ENCODE assay signal across 8 mouse cellular contexts in the genomic region with DNA sequence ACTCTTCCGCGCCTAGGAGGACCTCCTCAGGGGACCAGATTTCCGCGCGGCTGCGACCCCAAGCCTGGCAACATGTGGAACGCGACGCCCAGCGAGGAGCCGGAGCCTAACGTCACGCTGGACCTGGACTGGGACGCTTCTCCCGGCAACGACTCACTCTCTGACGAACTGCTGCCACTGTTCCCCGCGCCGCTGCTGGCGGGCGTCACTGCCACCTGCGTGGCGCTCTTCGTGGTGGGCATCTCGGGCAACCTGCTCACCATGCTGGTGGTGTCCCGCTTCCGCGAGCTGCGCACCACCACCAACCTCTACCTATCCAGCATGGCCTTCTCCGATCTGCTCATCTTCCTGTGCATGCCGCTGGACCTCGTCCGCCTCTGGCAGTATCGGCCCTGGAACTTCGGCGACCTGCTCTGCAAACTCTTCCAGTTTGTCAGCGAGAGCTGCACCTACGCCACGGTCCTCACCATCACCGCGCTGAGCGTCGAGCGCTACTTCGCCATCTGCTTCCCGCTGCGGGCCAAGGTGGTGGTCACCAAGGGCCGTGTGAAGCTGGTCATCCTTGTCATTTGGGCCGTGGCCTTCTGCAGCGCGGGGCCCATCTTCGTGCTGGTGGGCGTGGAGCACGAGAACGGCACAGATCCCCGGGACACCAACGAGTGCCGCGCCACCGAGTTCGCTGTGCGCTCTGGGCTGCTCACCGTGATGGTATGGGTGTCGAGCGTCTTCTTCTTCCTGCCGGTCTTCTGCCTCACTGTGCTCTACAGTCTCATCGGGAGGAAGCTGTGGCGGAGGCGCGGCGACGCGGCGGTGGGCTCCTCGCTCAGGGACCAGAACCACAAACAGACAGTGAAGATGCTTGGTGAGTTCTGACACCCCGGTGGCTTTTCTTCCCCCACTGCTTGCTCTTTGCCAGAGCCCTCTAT. TPM values are rescaled to one million over a fixed set of nuclear protein-coding genes. Genes with fewer than 3 reads are reported as not detected.
DNase-seq lines count a peak whose midpoint lies in the region; ATAC-seq lines count a peak whose summit lies in the region.

No protein-coding gene starts in this region.

- H3K36me3 ChIP-seq in kidney, embryonic 16.5 days (ENCODE audit: insufficient read depth, low read length) = no peaks in the 10 kb centered on the region
- H3K36me3 ChIP-seq in hindbrain, embryonic 14.5 days (replicated peaks; ENCODE audit: control insufficient read depth, insufficient read depth) = no peaks in the 10 kb centered on the region
- no peaks in the 10 kb centered on the region for H3K36me3 ChIP-seq in neural tube, embryonic 13.5 days

- no peak overlapping the region for H3K27ac ChIP-seq in kidney, embryonic 16.5 days (ENCODE audit: low read length)
- no peak overlapping the region for H3K27ac ChIP-seq in hindbrain, embryonic 14.5 days
- no peak overlapping the region for H3K27ac ChIP-seq in neural tube, embryonic 13.5 days (replicated peaks)

- H3K27me3 ChIP-seq in kidney, embryonic 16.5 days (ENCODE audit: insufficient read depth, low read length) = peaks cover 55% of the 10 kb centered on the region
- H3K27me3 ChIP-seq in hindbrain, embryonic 14.5 days (ENCODE audit: control insufficient read depth, insufficient read depth, low read length) = peaks cover 60% of the 10 kb centered on the region
- H3K27me3 ChIP-seq in neural tube, embryonic 13.5 days = peaks cover 64% of the 10 kb centered on the region

- no peak for DNase-seq in kidney, postnatal 10 days
- peak; percentile 32 for DNase-seq in embryo, embryonic 10 days (ENCODE audit: low spot score)
- no peak for DNase-seq in hindbrain, embryonic 14.5 days (ENCODE audit: low spot score)
- DNase-seq in cerebellum, adult 9-10 months = no peak
- no peak for DNase-seq in thymus, postnatal 14 days
- no peak for DNase-seq in layer of hippocampus, adult 11-12 months (ENCODE audit: low spot score)

- H3K4me3 ChIP-seq in kidney, embryonic 16.5 days (ENCODE audit: low read length) = peak overlapping the region; percentile 31
- peak overlapping the region; percentile 46 for H3K4me3 ChIP-seq in hindbrain, embryonic 14.5 days (replicated peaks; ENCODE audit: low read length)
- H3K4me3 ChIP-seq in neural tube, embryonic 13.5 days = peak overlapping the region; percentile 42

- ATAC-seq in kidney, embryonic 16.5 days (ENCODE audit: low FRiP score, low TSS enrichment) = 0 out of 2 replicates have a peak, but pooled peaks have one; percentile 35
- peak; percentile 63 for ATAC-seq in hindbrain, embryonic 14.5 days (ENCODE audit: low FRiP score)
- ATAC-seq in neural tube, embryonic 13.5 days (ENCODE audit: low read depth) = peak; percentile 68

- no peak overlapping the region for H3K9ac ChIP-seq in kidney, embryonic 16.5 days (replicated peaks; ENCODE audit: low read length)
- H3K9ac ChIP-seq in hindbrain, embryonic 14.5 days = peak overlapping the region; percentile 25; the same call in 1 of the 2 replicates
- H3K9ac ChIP-seq in neural tube, embryonic 13.5 days = peak overlapping the region; percentile 61

- H3K9me3 ChIP-seq in kidney, embryonic 16.5 days (ENCODE audit: low read length) = no peaks in the 10 kb centered on the region
- H3K9me3 ChIP-seq in hindbrain, embryonic 14.5 days (ENCODE audit: control insufficient read depth, low read length) = no peaks in the 10 kb centered on the region
- H3K9me3 ChIP-seq in neural tube, embryonic 13.5 days = no peaks in the 10 kb centered on the region

- 1% methylated on average over 77 of the region's 77 CpGs for WGBS in kidney, embryonic 16.5 days
- 1% methylated on average over 77 of the region's 77 CpGs for WGBS in hindbrain, embryonic 14.5 days
- 2% methylated on average over 77 of the region's 77 CpGs for WGBS in neural tube, embryonic 13.5 days

- peaks cover 10% of the 10 kb centered on the region for H3K4me1 ChIP-seq in kidney, embryonic 16.5 days (ENCODE audit: insufficient read depth, low read length)
- H3K4me1 ChIP-seq in hindbrain, embryonic 14.5 days (replicated peaks; ENCODE audit: control insufficient read depth, insufficient read depth, low read length) = peaks cover 14% of the 10 kb centered on the region
- peaks cover 22% of the 10 kb centered on the region for H3K4me1 ChIP-seq in neural tube, embryonic 13.5 days (replicated peaks)

- H3K4me2 ChIP-seq in kidney, embryonic 16.5 days (replicated peaks; ENCODE audit: low read depth, low read length) = peak overlapping the region; percentile 42
- H3K4me2 ChIP-seq in hindbrain, embryonic 14.5 days (replicated peaks) = peak overlapping the region; percentile 96
- peak overlapping the region; percentile 85 for H3K4me2 ChIP-seq in neural tube, embryonic 13.5 days

RNA-seq across cellular contexts. Expression of a gene that starts 0.8 kb away (rescaled TPM):
- polyA plus RNA-seq in kidney, embryonic 16.5 days (2015; fragmentation: Nextera tagmentation; extraction: Ambion mirVana) = not detected in 2 replicates
- 0.46 and 0.73 TPM in 2 replicates for polyA plus RNA-seq in hindbrain, embryonic 14.5 days (2014; fragmentation: Nextera tagmentation; extraction: Ambion mirVana)
- polyA plus RNA-seq in neural tube, embryonic 13.5 days (2015; fragmentation: Nextera tagmentation; extraction: Ambion mirVana) = 0.92 and 0.94 TPM in 2 replicates

RNA-seq across cellular contexts. Expression of a gene that starts 55.2 kb away (rescaled TPM):
- 0.81 and 0.95 TPM in 2 replicates for polyA plus RNA-seq in kidney, embryonic 16.5 days (2015; fragmentation: Nextera tagmentation; extraction: Ambion mirVana)
- polyA plus RNA-seq in hindbrain, embryonic 14.5 days (2014; fragmentation: Nextera tagmentation; extraction: Ambion mirVana) = 0.08 and 0.14 TPM in 2 replicates
- not detected in 2 replicates for polyA plus RNA-seq in neural tube, embryonic 13.5 days (2015; fragmentation: Nextera tagmentation; extraction: Ambion mirVana)

Comparison
In these comparisons a context has a peak if more than half of its experiments do, and no peak if none do; other contexts are left out.
1. H3K4me2 ChIP-seq: peak in every context shown above with its lines; median percentile 96 in hindbrain, embryonic 14.5 days; 85 in neural tube, embryonic 13.5 days; 42 in kidney, embryonic 16.5 days.